Mouse (Mus musculus) urinary bladder, adult 18-20 months (tissue): ENCODE data around the gene Eef1g.
"Not testable (repeated sequence)": the region's sequence is repeated elsewhere in the genome, so short reads cannot be mapped to it uniquely, and the experiment has no call there.

Experiments
- DNase-seq, 2 experiments: peaks; one replicate each; pipeline ENCODE4 v3.0.0; 2022; ENCODE audit warnings: low spot score in 2 of 2, mixed read lengths in 2 of 2

Gene Eef1g

DNA sequence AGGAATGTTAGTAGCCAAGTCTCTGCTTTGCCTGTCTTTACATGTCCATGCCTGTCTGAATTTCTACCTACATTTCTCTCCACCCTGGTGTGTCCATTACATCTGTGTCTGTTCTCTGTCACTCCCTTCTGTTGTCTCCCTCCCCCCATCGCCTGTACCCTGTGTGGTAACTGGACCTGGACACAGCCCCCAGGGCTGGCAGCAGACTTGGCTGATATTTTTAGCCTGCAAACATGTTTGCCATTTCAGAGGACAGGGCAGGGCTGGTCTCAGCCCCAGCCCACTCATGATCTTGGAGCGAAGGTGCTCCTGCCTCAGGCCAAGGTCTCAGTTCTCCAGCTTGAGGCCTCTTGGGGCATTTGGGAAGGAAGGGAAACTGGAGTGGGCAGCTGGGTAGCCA is 21.0 kb downstream of the Eef1g start:
- DNase-seq, result no peak

DNA sequence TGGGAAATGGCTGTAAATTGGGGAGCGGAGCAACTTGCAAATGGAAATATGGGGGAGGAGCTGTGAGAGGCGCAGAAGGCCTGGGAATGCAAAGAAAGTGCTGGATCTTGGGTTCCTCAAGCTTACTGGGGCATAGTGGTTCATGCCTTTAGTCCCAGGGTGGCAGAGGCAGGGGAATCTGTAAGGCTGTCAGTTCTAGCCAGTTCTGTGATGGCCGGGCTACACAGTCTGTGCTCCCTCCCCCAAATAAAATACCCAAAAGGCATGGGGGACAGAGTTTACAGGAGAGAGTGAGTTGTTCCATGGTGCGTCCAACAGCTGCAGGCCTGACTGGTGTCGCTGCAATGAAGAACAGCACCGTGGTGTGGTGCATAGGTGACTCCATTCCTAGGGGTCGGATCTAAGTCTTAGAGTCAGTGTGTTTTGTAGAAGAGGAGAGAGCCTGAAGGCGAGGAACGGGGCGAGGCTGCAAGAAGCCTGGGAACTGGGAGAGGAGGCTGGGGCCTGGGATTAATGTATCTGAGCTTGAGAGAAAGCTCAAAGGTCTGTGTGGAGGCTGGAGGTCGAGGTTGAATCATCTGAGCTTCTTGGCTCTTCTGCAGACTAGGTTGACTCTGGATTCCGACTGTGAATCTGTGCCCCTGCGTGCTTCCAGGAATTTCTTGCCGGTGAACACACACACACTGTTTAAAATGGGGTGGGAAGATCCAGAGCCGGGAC is 21.7 kb downstream of the Eef1g start:
- DNase-seq, result no peak

DNA sequence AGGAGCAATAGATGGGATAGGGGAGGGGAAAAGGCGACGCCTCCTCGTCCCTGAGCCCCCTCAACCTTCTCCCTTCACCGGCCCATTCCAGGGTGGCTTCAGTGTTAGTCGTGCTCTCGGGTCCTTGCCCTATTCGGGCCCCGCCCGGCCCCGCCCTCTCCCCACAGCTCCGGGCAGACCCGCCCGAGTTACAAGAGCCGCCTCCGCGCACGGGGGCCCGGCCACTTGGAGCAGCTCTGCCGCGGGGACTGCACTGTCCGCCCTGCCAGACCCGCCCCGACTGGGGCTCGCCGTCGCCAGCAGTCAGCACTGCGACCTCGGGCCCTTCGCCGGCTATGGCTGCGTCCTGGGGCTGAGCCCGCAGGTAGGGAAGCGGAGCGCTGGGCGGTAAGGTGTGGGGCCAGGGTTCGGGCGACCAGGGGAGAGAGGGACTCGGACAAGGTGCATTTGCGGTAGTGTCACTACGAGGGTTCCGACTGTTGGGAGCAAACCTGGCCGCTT is 22.3 kb downstream of the Eef1g start, which contains the start of gene Ahnak:
Gene Ahnak (plus strand): TSS at position 219 of the 501 bp plus-strand sequence.
- DNase-seq, result peak; percentile 83 to 87

DNA sequence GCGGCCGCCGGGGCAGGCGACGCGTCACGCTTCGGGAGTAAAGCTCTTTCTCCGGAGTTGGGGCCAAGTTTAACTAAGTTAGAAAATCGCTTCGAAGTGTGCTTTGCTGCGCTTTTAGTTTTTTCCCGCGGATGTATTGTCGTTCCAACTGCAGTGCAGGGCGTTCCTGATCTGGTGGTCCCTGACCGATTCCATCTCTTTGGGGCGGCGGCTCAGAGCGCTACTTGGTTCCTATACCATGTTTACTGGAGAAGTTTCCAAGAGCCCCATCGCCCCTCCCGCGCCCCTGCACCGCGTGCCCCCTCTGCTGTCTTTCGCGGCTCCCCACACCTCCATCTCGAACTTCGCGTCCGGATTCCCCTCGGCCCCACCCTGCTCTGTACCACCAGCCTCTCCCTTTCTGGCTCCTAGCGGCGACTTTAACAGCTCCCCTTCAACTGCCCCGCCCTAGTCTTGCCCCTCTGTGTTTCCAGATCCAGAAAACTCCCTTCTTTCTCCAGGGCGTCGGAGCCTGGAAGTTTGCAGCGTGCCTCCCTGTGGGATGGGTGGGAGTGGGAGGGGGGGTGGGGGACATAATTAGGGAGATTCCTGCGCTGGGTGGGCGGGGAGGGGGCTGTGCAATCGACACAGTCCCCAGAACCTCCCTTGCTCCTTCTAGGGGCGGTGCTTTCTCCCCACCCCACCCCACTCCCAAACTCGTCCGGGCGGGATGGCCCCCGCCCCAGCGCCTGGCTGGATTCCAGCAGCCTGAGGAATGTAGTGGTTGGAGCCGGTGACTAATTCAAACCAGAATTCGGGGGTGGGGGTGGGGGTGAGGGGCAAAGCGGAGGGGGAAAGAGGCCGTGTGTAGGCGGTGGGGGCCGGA is 23.0 kb downstream of the Eef1g start:
- DNase-seq, result peak; percentile 88 to 92

DNA sequence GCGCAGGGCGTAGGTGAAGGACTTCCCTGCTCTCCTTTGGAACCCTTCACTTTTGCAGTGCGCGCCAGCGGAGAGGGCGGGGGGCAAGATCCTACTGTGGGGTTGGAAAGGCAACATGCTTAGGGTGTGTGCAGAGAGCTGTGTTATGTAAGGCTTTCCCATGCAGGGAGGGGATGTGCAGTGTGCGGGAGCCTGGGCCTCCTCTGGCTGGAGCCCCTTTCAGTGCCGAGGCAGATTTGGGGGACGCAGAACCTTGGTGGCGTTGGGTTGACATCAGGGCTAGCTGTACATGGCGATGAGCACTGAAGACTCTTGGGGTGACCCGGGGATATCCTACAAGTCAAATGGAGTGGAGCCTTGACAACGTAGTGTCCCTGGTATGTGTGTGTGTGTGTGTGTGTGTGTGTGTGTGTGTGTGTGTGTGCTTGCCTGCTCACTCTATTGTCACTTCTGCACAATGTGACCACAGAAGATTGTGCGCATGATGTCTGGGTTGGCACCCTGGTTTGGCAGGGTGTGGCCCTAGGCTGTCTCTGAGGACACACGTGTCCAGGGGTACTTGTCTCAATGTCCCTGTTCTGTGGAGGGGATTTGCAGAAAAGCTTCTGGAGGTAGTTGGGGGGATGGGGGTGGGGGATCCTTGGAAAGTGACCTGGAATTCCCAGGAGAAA is 23.7 kb downstream of the Eef1g start:
- peak in 1 of 2 experiments; percentile 30 for DNase-seq

DNA sequence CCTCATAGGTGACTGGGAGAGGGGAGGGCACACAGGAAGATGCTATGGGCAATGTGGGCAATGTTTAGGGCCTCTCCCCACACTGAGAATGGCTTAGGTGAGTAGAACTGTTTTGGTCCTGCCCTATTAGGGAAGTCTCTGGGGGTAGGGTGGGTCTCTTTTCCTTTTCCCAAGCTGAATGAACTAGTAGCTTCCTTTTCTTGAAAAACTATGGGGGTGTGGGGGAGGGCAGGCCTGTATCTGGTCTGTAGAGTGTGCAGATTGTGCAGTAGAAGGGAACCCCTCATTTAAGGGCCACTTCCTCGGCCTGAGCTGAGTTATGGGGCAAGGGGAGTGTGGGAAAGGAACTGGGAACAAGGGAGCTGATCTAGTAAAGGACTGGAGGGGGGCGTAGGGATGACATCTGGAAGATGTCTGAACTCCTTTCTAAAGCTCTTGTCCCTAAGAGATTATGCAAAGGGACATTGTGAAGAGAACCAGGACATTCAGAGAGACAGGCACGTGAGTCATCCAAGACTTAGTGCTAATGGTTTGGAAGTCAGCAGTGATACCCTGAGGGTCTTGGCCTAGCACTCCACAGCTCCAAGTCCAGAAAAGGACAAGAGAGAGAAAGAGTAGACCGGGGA is 24.5 kb downstream of the Eef1g start:
- no peak for DNase-seq

DNA sequence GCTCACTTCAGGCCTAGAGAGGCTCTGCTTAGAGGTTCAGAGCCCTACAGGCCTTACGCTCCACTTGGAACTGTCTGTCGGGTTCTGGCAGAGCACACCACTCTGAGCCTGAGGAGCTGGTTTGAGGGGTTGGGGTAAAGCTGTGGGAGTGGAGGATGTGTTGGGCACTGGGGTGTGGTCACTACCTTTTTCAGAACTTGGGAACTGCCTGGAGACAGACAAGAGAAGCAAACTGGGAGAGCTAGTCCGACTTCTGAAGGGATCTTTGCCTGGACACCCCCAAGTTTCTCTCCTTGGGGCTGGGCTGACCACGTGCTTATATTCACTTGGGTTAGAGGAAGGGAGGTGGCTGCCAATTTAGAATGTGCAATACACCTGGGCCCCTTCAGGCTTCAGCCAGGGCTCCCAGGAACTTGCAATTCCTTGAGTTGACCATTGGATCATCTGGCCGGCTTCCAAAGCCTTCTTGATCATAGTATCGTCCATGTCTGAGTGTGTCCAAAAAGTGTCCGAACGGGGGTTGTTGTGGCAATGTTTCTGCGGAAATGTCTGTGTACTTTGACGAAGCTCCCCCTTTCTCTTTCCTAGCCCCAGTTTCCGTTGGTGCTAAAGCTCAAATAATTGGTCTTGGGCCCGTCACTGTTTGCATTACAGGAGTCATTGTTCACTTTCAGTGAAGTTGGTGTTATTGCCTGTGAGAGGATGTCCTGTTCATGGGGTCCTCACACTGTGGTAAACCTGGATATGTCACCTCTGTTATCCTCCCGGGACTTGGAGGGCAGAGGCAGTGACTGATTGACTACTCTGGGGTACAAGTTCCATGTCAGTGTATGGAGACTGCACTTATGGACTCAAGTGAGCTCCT is 25.3 kb downstream of the Eef1g start:
- DNase-seq, result no peak

DNA sequence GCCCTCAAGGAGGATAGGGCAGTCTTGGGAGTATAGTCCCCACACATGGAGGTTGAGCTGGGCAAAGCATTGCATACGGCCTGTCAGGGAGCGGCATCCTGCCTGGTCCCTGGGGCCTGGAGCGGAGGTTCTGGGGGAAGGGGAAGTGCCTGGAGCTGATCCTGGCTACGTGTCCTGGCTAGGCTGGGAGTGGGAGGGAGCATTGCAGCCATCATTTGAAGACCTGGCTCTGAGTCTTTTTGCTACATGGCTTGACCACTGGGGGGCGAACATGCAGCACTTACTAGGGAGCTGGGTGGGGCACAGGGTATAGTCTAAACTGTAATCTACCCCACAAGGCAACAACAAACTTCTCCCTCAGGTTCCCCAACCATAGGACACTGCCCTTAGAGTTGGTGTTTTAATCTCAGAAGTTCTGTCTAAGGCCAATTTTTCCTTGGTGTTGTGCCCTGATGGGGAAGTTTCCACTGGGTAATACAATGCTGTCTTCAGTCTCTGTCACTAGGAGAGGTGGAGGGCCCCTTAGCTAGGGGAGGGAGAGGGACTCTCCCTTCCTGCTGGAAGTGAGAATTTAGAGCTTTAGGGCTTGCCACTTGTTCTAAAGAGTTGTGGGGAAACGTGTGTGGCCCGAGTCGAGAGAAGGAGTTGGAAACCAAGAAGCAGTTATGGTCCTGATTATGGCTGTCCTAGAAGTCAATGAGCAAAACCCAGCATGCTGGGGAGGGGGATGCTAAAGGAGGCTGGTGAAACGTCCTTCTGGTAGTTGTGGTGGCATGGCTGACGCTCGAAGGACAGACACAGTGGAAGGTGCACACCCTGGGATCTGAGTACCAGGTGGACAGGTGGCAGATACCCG is 26.2 kb downstream of the Eef1g start:
- peak; percentile 75 to 86 for DNase-seq

DNA sequence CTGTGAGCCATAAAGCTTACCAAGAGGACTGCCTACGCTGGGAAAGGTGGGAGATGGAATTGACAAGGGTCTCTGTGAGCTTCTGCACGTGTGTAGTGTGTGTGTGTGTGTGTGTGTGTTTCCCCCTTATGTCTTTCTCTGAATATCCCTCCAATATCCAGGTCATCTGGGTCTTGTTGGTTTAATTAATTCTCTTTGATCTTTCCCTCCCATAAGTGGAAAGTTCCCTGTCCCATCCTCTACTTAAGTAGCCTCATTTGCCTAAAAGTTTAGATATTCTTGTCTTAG is 26.7 kb downstream of the Eef1g start:
- no peak for DNase-seq

DNA sequence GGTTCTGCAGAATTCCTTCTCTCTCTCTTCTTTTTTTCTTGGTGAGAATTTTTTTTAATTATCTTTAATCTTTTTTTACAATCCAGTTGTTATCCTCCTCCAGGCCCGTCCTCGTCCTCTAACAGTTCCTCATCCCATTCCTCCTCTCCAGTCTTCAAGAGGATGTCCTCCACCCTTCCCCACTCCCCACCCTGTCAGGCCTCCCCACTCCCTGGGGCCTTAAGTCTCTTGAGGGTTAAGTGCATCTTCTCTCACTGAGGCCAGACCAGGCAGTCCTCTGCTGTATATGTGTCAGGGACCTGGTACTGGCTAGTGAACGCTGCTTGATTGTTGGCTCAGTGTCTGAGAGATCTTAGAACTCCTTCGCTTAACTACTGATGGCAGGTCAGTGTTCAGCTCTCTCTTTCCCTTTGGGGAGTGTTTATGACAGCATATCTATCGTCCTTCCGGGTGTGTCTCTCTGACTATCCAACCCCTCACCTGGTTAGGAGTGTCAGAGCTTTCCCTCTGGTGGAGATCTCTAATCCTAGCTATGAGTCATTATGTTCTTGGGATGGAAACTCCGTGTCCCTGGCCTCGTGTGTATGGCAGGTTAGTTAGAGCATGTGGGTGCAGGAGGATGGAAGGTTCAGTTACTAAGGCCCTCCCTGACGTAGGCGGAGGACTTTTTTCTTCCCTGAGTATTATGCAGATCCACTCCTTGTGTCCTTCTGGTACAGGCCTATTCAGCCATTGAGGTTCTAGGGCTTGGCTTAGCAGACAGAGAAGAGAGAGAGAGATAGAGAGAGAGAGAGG is 28.2 kb downstream of the Eef1g start:
- no peak for DNase-seq

DNA sequence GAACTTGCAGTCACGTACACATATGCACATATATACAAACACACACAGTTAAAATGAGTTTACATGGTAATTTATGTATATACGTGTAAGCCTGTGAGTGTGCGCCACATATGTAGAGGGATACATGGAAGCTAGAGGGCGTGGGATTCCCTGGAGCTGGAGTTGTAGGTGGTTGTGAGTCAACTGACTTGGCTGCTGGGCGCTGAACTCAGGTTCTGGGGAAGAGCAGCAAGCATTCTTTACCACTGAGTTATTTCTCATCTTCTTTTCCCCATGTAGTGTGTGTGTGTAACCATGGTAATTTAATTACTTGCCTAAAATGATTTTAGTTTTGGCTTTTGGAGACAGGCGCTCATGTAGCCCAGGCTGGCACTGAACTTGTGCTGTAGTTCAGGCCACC is 29.8 kb downstream of the Eef1g start:
- DNase-seq, result no peak

DNA sequence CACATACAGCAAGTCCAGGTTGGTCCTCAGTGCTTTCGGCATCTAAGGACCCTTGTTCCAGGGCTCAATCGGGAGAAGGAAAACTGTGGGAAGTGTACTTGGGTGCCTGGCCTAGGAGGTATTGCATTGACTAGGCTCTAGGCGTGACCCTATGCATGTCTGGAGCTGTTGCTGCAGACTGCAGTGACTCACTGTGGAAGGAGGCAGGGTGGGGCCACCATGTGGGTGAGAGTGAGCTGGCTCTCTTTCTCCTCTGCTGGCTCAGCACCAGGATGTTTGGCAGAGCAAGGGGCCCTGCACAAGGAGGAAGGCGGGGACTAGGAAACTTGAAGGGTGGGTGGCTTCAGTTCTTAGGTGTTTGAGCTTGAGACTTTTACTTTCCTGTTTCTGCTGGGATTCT is 30.7 kb downstream of the Eef1g start:
- DNase-seq, result peak; percentile 66 to 96

DNA sequence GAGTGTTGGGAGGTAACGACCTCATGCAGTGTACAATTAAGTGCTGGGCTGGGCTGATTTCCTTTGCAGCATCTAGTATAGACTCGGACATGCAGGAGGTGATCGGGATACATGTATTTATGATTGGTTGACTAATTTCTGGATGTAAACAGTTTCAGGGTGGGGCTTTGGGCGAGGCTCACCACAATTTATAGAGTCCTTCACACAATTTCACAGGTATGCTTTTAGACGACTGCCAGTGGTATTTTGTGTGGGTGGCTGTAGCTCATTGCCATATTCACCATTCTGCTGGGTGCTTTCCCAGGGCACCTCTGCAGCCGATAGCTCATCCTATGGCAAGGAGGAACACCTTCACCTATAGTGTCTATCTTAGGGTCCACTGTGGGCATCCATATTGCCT is 31.7 kb downstream of the Eef1g start:
- DNase-seq, result no peak

DNA sequence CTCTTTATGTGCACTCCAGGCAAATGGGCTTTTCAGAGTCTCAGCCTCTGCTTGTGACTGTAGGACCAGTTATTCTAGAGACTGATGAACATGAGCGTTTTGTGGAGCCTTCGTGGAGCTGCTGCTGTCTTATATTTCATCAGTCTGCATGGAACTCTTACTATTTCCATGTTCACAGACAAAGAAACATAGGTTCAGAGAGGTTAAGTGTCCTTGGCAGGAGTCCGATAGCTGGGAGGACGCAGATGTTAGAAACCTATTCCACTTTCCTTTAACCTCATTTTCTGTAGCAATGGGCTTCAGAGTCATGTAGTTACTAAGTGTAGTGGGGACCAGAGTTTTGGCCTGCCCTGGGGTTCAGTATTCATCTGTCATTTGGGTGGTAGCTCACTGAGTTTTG is 32.4 kb downstream of the Eef1g start:
- no peak for DNase-seq

DNA sequence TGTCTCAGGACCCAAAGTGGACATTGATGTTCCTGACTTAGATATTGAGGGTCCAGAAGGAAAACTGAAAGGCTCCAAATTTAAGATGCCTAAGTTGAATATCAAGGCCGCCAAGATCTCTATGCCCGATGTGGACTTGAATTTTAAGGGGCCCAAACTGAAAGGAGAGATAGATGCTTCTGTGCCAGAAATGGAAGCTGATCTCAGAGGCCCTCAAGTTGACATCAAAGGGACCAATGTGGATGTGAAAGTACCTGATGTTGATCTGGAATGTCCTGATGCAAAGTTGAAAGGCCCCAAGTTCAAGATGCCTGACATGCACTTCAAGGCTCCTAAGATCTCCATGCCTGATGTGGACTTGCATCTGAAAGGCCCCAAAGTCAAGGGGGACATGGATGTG is 40.1 kb downstream of the Eef1g start:
- DNase-seq, result not testable (repeated sequence)

DNA sequence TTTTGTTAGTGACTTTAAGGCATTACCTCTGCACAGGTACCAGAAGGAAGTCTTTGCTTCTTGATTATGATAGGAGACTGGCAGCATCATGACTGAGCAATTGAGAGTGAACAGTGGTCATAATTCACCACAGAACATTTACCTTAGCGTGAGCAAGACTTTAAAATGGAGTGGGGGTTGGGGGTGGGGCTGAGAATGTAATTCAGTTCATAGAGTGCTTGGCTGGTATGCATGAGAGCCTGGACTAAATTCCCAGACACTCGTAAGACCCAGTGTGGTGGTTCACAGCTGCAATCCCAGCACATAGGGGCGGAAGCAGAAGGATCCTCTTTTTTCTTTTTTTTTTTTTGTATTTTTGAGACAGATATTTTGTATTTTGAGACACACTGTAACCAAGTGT is 52.5 kb downstream of the Eef1g start:
- no peak for DNase-seq

DNA sequence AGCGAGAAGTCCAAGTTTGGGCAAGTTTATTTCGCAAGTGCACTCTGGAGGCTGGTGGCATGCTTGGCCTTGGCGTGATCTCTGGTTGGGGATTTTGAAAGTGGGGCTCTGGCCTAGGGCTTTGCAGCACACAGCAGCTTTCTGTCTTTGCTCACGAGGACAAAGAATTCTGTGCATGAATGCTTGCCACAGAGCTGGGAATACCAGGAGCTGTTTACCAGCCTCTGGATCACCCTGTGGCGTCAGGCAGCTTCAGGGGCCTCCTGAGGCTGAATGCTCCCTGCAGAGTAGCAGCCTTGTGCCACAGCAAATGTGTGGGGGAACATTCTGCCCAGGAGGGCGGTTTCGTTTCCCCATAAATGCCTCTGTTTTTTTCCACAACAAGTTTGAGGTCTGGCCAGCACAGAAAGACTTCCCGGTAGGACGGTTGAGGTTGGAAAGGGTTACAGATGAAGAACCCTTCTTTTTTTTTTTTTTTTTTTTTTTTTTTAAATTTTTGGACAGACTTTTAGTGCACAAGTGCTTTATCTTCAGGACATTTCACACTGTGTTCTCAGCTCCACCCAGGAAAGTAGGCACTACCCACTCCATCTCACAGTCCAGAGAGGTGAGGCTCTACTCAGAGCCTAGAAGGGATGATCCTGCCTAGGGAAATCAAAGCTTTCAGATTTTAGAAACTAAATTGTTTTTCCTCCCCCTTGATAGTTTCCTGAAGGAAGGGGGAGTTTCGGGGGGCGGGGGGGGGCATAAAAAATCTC is 56.4 kb downstream of the Eef1g start:
- peak in 1 of 2 experiments; percentile 48 for DNase-seq

DNA sequence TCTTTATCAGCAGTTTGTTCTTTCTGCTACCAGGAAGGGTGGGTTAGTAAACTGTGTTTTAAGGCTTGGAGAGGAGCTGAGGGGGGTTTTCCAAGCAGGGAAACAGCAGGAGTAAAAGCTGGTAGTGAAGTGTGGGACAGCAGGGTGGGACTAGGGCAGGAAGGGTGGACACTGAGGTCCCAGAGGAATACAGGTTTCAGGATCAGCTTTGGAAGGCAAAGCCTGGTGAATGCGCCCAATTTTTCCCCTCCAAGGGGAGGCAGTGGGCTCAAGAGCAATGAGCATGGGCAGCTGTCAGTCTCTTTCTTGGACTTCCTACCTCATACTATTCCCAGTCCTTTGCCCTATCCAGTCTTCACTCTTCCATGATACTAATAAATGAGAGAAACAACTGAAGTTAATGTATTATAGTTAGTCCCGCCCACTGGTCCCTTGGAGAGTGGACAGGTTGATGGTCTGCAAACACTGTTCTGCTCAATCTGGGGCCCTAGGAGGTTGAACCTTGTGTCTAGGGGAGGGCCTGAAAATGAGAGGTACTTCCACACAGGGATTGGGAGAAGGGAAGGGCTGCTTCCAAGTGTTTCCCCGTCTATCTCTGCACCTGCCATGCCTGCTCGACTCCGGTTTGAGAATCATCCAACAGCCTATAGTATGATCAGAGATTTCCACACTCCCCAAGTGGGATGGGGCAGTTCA is 58.9 kb downstream of the Eef1g start:
- no peak for DNase-seq
